Mouse (Mus musculus): ENCODE results near the gene Lrp6. TPM values are rescaled to one million over a fixed set of nuclear protein-coding genes. Genes with fewer than 3 reads are reported as not detected.

Gene Lrp6
- polyA plus RNA-seq, 1 experiment from 2014 or later = 11.9 TPM

DNA sequence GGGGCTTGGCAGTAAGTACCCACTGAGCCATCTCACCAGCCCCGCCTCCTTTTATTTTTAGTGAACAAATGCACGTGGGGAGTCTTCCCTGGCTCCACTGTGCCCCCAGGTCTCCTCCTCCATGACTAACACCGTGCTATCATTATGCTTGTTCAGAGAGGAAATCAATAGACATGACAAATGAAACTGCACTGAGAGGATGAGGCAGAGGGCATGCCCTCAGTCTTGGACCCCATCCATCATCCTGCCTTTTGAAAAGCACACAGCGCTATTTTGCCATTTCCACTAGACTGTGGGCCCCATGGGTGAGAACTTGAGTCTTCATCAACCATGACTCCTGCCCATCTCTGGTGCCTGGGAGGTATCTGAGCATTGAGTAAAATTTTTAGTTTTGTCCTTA lies 135.2 kb downstream of the Lrp6 start:
- WGBS = 47% methylated on average over 4 of the region's 4 CpGs
- 0 out of 2 replicates have a peak, but pooled peaks cover 2% of the 10 kb centered on the region for H3K9me3 ChIP-seq (ENCODE audit: control insufficient read depth, low read length)
- 0 out of 2 replicates have a peak, but pooled peaks cover 4% of the 10 kb centered on the region for H3K36me3 ChIP-seq (ENCODE audit: control insufficient read depth, insufficient read depth, low read length)
- no peak for ATAC-seq
- H3K4me2 ChIP-seq (ENCODE audit: low read depth, low read length) = no peak overlapping the region
- H3K27me3 ChIP-seq (replicated peaks; ENCODE audit: control insufficient read depth, insufficient read depth, low read length) = no peaks in the 10 kb centered on the region
- peaks cover 11% of the 10 kb centered on the region; the same call in 1 of the 2 replicates for H3K4me1 ChIP-seq (ENCODE audit: control insufficient read depth, insufficient read depth, low read length)
- no peak overlapping the region for H3K27ac ChIP-seq (ENCODE audit: low read length)
- no peak overlapping the region for H3K4me3 ChIP-seq (ENCODE audit: low read length)
- H3K9ac ChIP-seq (ENCODE audit: low read depth, low read length) = no peak overlapping the region

DNA sequence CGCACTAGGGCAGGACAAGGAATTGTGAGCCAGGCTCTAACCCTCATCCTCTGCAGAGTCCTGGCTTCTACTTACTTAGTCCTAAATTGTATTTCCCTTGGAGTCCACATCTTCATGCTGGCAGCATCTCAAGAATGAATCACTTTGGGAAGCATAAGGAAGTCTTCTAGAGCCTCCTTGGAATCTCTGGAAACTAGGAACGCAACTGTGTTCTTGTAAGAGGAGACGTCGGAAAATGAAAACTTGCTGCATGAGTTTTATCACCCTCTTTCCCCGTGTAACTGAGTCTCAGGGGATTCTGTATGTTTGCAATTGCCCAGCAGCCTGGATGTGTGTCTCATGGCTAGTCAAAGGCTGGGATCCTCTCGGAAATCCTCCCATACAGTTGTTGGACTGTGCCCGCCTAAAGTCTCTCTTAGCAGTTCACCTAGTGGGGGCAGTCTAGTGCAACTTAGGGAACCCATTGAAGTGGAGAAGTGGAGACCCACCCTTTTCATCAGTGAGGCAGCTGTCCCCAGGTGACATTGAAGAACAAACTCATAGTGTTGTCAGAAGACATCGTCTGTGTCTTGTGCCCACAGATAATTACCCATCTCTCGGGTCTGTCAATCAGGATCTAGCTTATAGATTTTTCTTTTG lies 136.5 kb downstream of the Lrp6 start:
- Histone ChIP-seq H3K27ac (ENCODE audit: low read length) (no peak overlapping the region), H3K27me3 (replicated peaks; ENCODE audit: control insufficient read depth, insufficient read depth, low read length) (no peaks in the 10 kb centered on the region), H3K4me2 (ENCODE audit: low read depth, low read length) (no peak overlapping the region), H3K36me3 (ENCODE audit: control insufficient read depth, insufficient read depth, low read length) (0 out of 2 replicates have a peak, but pooled peaks cover 4% of the 10 kb centered on the region), H3K4me1 (ENCODE audit: control insufficient read depth, insufficient read depth, low read length) (peaks cover 11% of the 10 kb centered on the region; the same call in 1 of the 2 replicates), H3K4me3 (ENCODE audit: low read length) (no peak overlapping the region), H3K9ac (ENCODE audit: low read depth, low read length) (no peak overlapping the region), H3K9me3 (ENCODE audit: control insufficient read depth, low read length) (0 out of 2 replicates have a peak, but pooled peaks cover 2% of the 10 kb centered on the region)
- 74% methylated on average over 9 of the region's 9 CpGs for WGBS
- no peak for ATAC-seq

DNA sequence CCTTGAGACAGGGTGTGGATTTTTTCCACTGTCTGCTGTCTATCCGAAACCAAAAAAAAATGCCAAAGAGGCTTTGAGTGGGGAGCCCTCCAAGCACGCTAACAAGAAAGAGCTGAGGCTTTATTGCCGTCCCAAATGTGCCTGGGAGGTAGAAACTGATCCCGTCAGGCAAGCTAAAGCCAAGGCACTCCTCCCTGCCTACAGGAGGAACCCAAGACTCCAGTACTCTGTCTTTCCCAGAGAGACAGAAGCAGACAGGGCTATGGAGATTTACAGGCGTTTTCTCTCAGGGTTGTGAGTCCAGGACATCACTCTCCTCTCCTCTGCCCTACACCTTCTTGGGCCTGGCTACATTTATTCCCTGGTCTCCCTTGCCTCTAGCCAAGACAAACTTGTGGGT lies 138.3 kb downstream of the Lrp6 start:
- Histone ChIP-seq H3K4me3 (ENCODE audit: low read length) (no peak overlapping the region), H3K36me3 (ENCODE audit: control insufficient read depth, insufficient read depth, low read length) (0 out of 2 replicates have a peak, but pooled peaks cover 4% of the 10 kb centered on the region), H3K9me3 (ENCODE audit: control insufficient read depth, low read length) (0 out of 2 replicates have a peak, but pooled peaks cover 2% of the 10 kb centered on the region), H3K27me3 (replicated peaks; ENCODE audit: control insufficient read depth, insufficient read depth, low read length) (no peaks in the 10 kb centered on the region), H3K4me2 (ENCODE audit: low read depth, low read length) (no peak overlapping the region), H3K27ac (ENCODE audit: low read length) (no peak overlapping the region), H3K4me1 (ENCODE audit: control insufficient read depth, insufficient read depth, low read length) (peaks cover 11% of the 10 kb centered on the region; the same call in 1 of the 2 replicates), H3K9ac (ENCODE audit: low read depth, low read length) (no peak overlapping the region)
- ATAC-seq = no peak
- 68% methylated on average over 5 of the region's 5 CpGs for WGBS

DNA sequence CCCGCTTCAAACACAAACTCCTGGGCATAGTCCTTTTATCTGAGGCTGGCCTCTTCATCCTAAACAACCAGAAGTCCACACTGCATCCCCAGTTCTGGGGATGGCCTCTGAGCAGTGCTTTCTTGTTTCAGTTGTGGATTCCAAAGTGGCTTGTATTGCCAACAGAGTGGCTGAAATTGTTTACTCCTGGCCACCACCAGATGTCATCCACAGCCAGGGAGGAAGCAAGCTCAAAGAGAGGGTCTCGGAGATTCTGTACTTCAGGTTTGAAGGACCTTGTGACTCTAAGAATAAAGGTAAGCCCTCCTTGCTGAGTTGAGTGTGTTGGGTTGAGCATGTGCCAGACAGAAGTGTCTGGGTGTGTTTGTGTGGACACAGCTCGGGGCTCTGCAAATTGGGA lies 139.6 kb downstream of the Lrp6 start:
- Histone ChIP-seq H3K9me3 (ENCODE audit: control insufficient read depth, low read length) (0 out of 2 replicates have a peak, but pooled peaks cover 2% of the 10 kb centered on the region), H3K9ac (ENCODE audit: low read depth, low read length) (no peak overlapping the region), H3K36me3 (ENCODE audit: control insufficient read depth, insufficient read depth, low read length) (0 out of 2 replicates have a peak, but pooled peaks cover 4% of the 10 kb centered on the region), H3K4me1 (ENCODE audit: control insufficient read depth, insufficient read depth, low read length) (0 out of 2 replicates have a peak, but pooled peaks cover 5% of the 10 kb centered on the region), H3K27me3 (replicated peaks; ENCODE audit: control insufficient read depth, insufficient read depth, low read length) (no peaks in the 10 kb centered on the region), H3K27ac (ENCODE audit: low read length) (no peak overlapping the region), H3K4me2 (ENCODE audit: low read depth, low read length) (no peak overlapping the region), H3K4me3 (ENCODE audit: low read length) (no peak overlapping the region)
- no peak for ATAC-seq
- 89% methylated on average over 3 of the region's 3 CpGs for WGBS

DNA sequence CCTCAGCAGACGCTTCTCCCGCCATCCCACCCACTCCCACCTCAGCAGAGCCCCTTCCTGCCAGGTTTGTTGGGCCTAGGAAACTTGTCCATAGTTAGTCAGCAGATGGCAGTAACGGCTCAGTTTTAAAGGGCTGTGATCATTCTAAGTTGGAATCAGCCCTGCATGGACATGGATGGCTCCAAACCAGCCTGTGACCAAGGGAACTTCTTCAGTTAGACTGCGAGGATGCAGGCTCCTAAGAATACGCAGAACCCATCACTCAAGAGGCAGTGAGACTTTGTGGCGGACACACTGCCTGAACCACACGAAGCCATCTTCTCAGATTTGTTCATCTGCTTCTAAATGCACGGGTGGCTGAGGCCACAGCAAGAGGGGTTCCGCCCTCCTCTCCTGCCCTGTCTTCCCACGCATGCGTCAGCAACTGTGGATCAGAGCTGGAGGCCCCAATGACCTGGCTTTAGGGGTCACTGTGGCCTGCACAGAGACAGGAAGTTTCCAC lies 141.5 kb downstream of the Lrp6 start:
- 0 out of 2 replicates have a peak, but pooled peaks cover 5% of the 10 kb centered on the region for H3K4me1 ChIP-seq (ENCODE audit: control insufficient read depth, insufficient read depth, low read length)
- H3K9ac ChIP-seq (ENCODE audit: low read depth, low read length) = no peak overlapping the region
- 0 out of 2 replicates have a peak, but pooled peaks cover 4% of the 10 kb centered on the region for H3K36me3 ChIP-seq (ENCODE audit: control insufficient read depth, insufficient read depth, low read length)
- no peak overlapping the region for H3K27ac ChIP-seq (ENCODE audit: low read length)
- no peak overlapping the region for H3K4me3 ChIP-seq (ENCODE audit: low read length)
- no peaks in the 10 kb centered on the region for H3K27me3 ChIP-seq (replicated peaks; ENCODE audit: control insufficient read depth, insufficient read depth, low read length)
- ATAC-seq = peak; percentile 73
- 0 out of 2 replicates have a peak, but pooled peaks cover 2% of the 10 kb centered on the region for H3K9me3 ChIP-seq (ENCODE audit: control insufficient read depth, low read length)
- H3K4me2 ChIP-seq (ENCODE audit: low read depth, low read length) = 0 out of 2 replicates have a peak overlapping the region, but pooled peaks have one; percentile 1
- 30% methylated on average over 11 of the region's 11 CpGs for WGBS

DNA sequence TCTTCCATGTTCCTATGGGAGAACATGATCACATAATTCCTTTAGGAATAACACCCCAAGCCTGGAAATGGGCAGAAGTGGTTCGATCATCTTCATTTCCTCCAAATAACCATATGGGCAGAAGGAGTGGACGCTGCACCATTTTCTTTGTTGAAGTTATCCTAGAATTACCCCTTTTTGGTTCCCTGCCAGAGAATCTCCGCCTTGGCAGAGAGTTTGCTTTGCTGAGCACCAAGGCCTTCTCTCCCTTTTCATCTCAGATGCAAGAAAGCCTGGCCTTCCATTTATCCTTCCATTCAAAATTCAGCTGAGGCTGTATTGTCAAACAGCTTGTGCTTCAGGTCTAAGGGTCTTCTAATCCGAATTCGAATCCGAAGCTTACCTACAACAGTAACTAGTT lies 144.8 kb downstream of the Lrp6 start:
- WGBS = 86% methylated on average over 6 of the region's 6 CpGs
- Histone ChIP-seq H3K36me3 (ENCODE audit: control insufficient read depth, insufficient read depth, low read length) (no peaks in the 10 kb centered on the region), H3K9ac (ENCODE audit: low read depth, low read length) (no peak overlapping the region), H3K4me1 (ENCODE audit: control insufficient read depth, insufficient read depth, low read length) (no peaks in the 10 kb centered on the region), H3K27me3 (replicated peaks; ENCODE audit: control insufficient read depth, insufficient read depth, low read length) (no peaks in the 10 kb centered on the region), H3K4me2 (ENCODE audit: low read depth, low read length) (no peak overlapping the region), H3K9me3 (ENCODE audit: control insufficient read depth, low read length) (no peaks in the 10 kb centered on the region), H3K27ac (ENCODE audit: low read length) (no peak overlapping the region), H3K4me3 (ENCODE audit: low read length) (no peak overlapping the region)
- no peak for ATAC-seq

DNA sequence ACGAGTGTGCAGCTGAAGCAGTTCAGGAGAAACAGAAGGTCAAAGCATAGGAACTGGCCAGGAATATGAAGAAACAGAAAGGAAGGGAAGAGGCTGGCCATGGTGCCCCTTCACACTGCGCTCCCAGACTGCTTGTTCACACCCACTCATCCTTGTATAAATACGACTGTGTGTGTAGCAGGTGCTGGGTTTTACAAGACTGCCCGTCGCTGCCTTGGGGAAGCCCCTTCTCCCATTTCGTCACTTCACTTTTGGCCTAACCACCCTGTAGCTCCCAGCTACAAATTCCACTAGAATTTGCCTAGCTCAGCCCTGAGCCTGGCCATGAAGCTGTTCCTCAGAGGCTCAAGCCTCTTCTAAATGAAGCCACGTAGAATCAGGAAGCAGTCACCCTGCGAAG lies 146.4 kb downstream of the Lrp6 start:
- H3K4me3 ChIP-seq (ENCODE audit: low read length) = no peak overlapping the region
- H3K27ac ChIP-seq (ENCODE audit: low read length) = no peak overlapping the region
- WGBS = 73% methylated on average over 8 of the region's 8 CpGs
- no peaks in the 10 kb centered on the region for H3K36me3 ChIP-seq (ENCODE audit: control insufficient read depth, insufficient read depth, low read length)
- H3K9ac ChIP-seq (ENCODE audit: low read depth, low read length) = no peak overlapping the region
- no peaks in the 10 kb centered on the region for H3K4me1 ChIP-seq (ENCODE audit: control insufficient read depth, insufficient read depth, low read length)
- H3K27me3 ChIP-seq (replicated peaks; ENCODE audit: control insufficient read depth, insufficient read depth, low read length) = no peaks in the 10 kb centered on the region
- ATAC-seq = no peak
- H3K9me3 ChIP-seq (ENCODE audit: control insufficient read depth, low read length) = no peaks in the 10 kb centered on the region
- no peak overlapping the region for H3K4me2 ChIP-seq (ENCODE audit: low read depth, low read length)

DNA sequence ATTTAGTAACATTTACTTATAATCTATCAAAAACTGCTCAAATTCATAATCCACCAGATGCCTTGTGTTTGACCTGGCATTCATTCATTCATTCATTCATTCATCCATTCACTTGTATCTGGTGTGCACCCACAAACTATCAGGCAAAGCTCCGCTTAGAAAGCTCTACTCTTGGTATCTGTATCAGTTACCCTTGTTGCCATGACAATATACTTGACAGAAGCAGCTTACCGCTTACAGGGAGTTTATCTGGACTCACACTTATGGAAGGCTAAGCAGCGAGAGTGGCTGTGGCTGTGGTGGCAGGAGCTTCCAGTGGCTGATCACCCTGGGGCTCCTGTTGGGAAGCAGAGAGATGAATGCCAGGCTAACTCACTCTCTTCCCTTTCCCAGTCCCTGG lies 148.9 kb downstream of the Lrp6 start:
- Histone ChIP-seq H3K4me3 (ENCODE audit: low read length) (no peak overlapping the region), H3K36me3 (ENCODE audit: control insufficient read depth, insufficient read depth, low read length) (no peaks in the 10 kb centered on the region), H3K27ac (ENCODE audit: low read length) (no peak overlapping the region), H3K4me1 (ENCODE audit: control insufficient read depth, insufficient read depth, low read length) (no peaks in the 10 kb centered on the region), H3K9ac (ENCODE audit: low read depth, low read length) (no peak overlapping the region), H3K4me2 (ENCODE audit: low read depth, low read length) (no peak overlapping the region), H3K9me3 (ENCODE audit: control insufficient read depth, low read length) (no peaks in the 10 kb centered on the region), H3K27me3 (replicated peaks; ENCODE audit: control insufficient read depth, insufficient read depth, low read length) (no peaks in the 10 kb centered on the region)
- 64% methylated on average over 3 of the region's 3 CpGs for WGBS
- no peak for ATAC-seq

DNA sequence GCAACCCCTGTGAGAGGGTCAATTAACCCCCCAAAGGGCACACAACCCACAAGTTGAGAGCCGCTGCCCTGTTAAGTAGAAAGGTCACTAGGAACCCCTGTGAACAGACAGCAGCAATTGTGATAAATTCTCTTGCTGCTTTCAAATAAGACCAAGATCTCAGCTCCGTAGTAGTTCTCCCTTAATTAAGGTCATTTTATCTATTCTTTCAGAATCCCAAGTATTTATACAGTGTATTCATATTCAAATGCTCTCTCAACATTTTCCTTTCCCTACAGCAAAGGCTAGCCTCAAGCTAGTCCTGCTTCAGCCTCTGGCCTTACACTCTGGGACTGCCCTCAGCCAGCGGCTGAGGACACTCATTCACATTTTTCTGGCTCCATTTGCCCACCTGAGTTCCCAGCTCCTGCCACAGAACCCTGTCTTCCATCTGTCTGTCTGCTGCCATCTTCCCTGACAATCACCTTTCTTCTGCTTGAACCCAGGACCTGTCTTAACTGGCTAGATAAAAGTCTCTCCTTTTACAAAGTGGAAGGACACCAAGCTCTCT lies 150.1 kb downstream of the Lrp6 start:
- Histone ChIP-seq H3K36me3 (ENCODE audit: control insufficient read depth, insufficient read depth, low read length) (no peaks in the 10 kb centered on the region), H3K9me3 (ENCODE audit: control insufficient read depth, low read length) (no peaks in the 10 kb centered on the region), H3K27me3 (replicated peaks; ENCODE audit: control insufficient read depth, insufficient read depth, low read length) (no peaks in the 10 kb centered on the region), H3K27ac (ENCODE audit: low read length) (no peak overlapping the region), H3K4me3 (ENCODE audit: low read length) (no peak overlapping the region), H3K9ac (ENCODE audit: low read depth, low read length) (no peak overlapping the region), H3K4me2 (ENCODE audit: low read depth, low read length) (no peak overlapping the region), H3K4me1 (ENCODE audit: control insufficient read depth, insufficient read depth, low read length) (no peaks in the 10 kb centered on the region)
- no peak for ATAC-seq
- WGBS = 73% methylated on average over 3 of the region's 3 CpGs
